Comparison of ENCODE assay signal across 9 mouse cellular contexts in the genomic region with DNA sequence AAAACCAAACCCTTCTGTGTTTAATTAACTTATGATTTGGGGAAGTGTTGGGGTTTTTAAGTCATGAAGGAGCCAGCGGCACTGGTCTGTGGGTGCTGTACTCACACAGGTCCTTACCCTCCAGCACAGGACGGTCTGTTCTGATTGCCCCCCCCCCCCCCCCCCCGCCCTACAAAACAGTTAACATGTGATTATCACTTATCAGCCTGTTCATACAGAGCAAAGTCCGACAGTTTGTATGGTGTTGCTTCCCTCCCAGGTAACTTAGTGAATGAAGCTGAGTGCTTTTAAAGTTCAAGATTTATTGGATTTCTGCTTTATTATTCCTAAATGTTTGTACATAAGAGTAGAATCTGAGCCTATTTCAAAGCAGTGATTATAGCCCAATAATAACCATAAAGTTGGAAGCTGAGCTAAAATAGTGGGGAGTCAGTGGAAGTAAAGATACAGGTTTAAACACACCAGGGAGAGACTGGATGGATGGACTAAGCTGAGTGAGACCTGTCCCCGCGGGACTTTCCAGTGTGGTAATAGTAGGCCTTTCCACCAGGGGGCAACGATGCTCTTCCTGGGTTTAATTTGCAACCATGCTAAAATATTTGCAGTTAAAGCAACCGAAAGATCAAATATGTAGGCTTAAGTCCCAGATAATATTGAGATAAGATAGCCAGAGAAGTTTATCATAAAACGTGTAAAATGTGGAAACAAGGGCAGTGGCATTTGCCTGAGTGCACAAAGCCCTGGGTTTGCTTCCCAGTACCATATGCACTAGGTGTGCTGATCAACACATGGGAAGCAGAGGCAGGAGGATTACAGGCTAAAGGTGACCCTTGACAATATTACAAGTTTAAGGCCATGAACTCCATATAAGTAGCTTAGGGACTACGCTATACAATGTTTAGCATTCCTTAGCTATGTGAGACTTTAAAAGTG. TPM values are rescaled to one million over a fixed set of nuclear protein-coding genes. Genes with fewer than 3 reads are reported as not detected.
DNase-seq lines count a peak whose midpoint lies in the region; ATAC-seq lines count a peak whose summit lies in the region.
"Had no signal": no experiment of that assay in that cellular context is flagged by ENCODE, and none has a peak within 500 bp of the region (broad histone marks: within the 10 kb centered on the region; RNA-seq: fewer than 3 reads in every experiment).

No protein-coding gene starts in this region.

- no peaks in the 10 kb centered on the region for H3K27me3 ChIP-seq in embryonic facial prominence, embryonic 11.5 days (ENCODE audit: control insufficient read depth, insufficient read depth, low read length)
- no peaks in the 10 kb centered on the region for H3K27me3 ChIP-seq in hindbrain, embryonic 16.5 days (replicated peaks; ENCODE audit: control insufficient read depth, insufficient read depth, low read length)
- H3K27me3 ChIP-seq: limb, embryonic 12.5 days had no signal

- H3K9ac ChIP-seq in embryonic facial prominence, embryonic 11.5 days (replicated peaks; ENCODE audit: low read length), result no peak overlapping the region
- H3K9ac ChIP-seq in hindbrain, embryonic 16.5 days (ENCODE audit: low read depth, low read length), result no peak overlapping the region
- H3K9ac ChIP-seq: limb, embryonic 12.5 days had no signal

- H3K9me3 ChIP-seq in embryonic facial prominence, embryonic 11.5 days (replicated peaks; ENCODE audit: control insufficient read depth, low read length), result no peaks in the 10 kb centered on the region
- H3K9me3 ChIP-seq in hindbrain, embryonic 16.5 days (ENCODE audit: control insufficient read depth, low read length), result no peaks in the 10 kb centered on the region
- H3K9me3 ChIP-seq: limb, embryonic 12.5 days had no signal

- ATAC-seq in embryonic facial prominence, embryonic 11.5 days (replicated peaks; ENCODE audit: insufficient number of reproducible peaks, low FRiP score, low TSS enrichment, low read depth), result no peak
- peak; percentile 88 for ATAC-seq in megakaryocyte, adult 5-6 weeks (ENCODE audit: poor library complexity, severe bottlenecking)
- no peak for ATAC-seq in hindbrain, embryonic 16.5 days

- 65% methylated on average over 10 of the region's 10 CpGs for WGBS in embryonic facial prominence, embryonic 11.5 days
- WGBS in hindbrain, embryonic 16.5 days, result 60% methylated on average over 9 of the region's 10 CpGs

- H3K27ac ChIP-seq in embryonic facial prominence, embryonic 11.5 days (replicated peaks; ENCODE audit: low read depth, low read length), result no peak overlapping the region
- H3K27ac ChIP-seq in hindbrain, embryonic 16.5 days (ENCODE audit: low read depth, low read length), result no peak overlapping the region
- H3K27ac ChIP-seq: limb, embryonic 12.5 days had no signal

- H3K36me3 ChIP-seq in embryonic facial prominence, embryonic 11.5 days (replicated peaks; ENCODE audit: control insufficient read depth, insufficient read depth, low read depth, low read length), result peaks cover 6% of the 10 kb centered on the region
- H3K36me3 ChIP-seq in hindbrain, embryonic 16.5 days (ENCODE audit: control insufficient read depth, insufficient read depth, low read length), result peaks cover 10% of the 10 kb centered on the region

- no peak overlapping the region for H3K4me3 ChIP-seq in embryonic facial prominence, embryonic 11.5 days (ENCODE audit: low read depth, low read length)
- H3K4me3 ChIP-seq in hindbrain, embryonic 16.5 days (ENCODE audit: low read length), result no peak overlapping the region
- H3K4me3 ChIP-seq: limb, embryonic 12.5 days had no signal

- no peaks in the 10 kb centered on the region for H3K4me1 ChIP-seq in embryonic facial prominence, embryonic 11.5 days (ENCODE audit: control insufficient read depth, insufficient read depth, low read length)
- no peaks in the 10 kb centered on the region for H3K4me1 ChIP-seq in hindbrain, embryonic 16.5 days (ENCODE audit: control insufficient read depth, insufficient read depth, low read depth, low read length)
- H3K4me1 ChIP-seq: limb, embryonic 12.5 days had no signal

- no peak overlapping the region for H3K4me2 ChIP-seq in embryonic facial prominence, embryonic 11.5 days (ENCODE audit: low read depth, low read length)
- no peak overlapping the region for H3K4me2 ChIP-seq in hindbrain, embryonic 16.5 days (ENCODE audit: low read length)
- H3K4me2 ChIP-seq: limb, embryonic 12.5 days had no signal

- peak; percentile 78 for DNase-seq in heart, adult 11 months
- no peak for DNase-seq in heart, adult 8-10 months (ENCODE audit: low spot score)
- peak; percentile 34 for DNase-seq in urinary bladder, postnatal 25 days (ENCODE audit: low spot score)
- no peak for DNase-seq in urinary bladder, postnatal 10 days (ENCODE audit: low spot score)
- DNase-seq in embryonic facial prominence, embryonic 11.5 days (ENCODE audit: low spot score), result peak; percentile 74
- DNase-seq in testis, postnatal 14 days (ENCODE audit: low spot score), result no peak

RNA-seq across cellular contexts. Expression of a gene that starts 11.1 kb away (rescaled TPM):
- total RNA-seq in heart, adult 8-10 months (2022), result 10 to 100 TPM; 44.4 to 56.4 (median 47.0) TPM
- 185 and 191 TPM in 2 replicates for polyA plus RNA-seq in embryonic facial prominence, embryonic 11.5 days (2014; fragmentation: Nextera tagmentation; extraction: Ambion mirVana)
- 135 and 148 TPM in 2 replicates for total RNA-seq in megakaryocyte, adult 5-6 weeks (2015)
- 71.6 and 93.9 TPM in 2 replicates for total RNA-seq in megakaryocyte, adult 5-6 weeks (2017)
- 182 and 203 TPM in 2 replicates for polyA plus RNA-seq in hindbrain, embryonic 16.5 days (2015; fragmentation: Nextera tagmentation; extraction: Ambion mirVana)

RNA-seq across cellular contexts. Expression of a gene that starts 11.2 kb away (rescaled TPM):
- total RNA-seq in heart, adult 8-10 months (2022), result 1 to 10 TPM; 2.0 to 4.1 (median 3.5) TPM
- polyA plus RNA-seq in embryonic facial prominence, embryonic 11.5 days (2014; fragmentation: Nextera tagmentation; extraction: Ambion mirVana), result 39.9 and 49.1 TPM in 2 replicates
- total RNA-seq in megakaryocyte, adult 5-6 weeks (2015), result 21.6 and 25.4 TPM in 2 replicates
- 27.7 and 32.1 TPM in 2 replicates for total RNA-seq in megakaryocyte, adult 5-6 weeks (2017)
- 34.2 and 35.3 TPM in 2 replicates for polyA plus RNA-seq in hindbrain, embryonic 16.5 days (2015; fragmentation: Nextera tagmentation; extraction: Ambion mirVana)

Comparison
In these comparisons a context has a peak if more than half of its experiments do, and no peak if none do; other contexts are left out.
1. DNase-seq: peak in heart, adult 11 months (single experiment), urinary bladder, postnatal 25 days (single experiment) and embryonic facial prominence, embryonic 11.5 days (single experiment); none in heart, adult 8-10 months (single experiment), urinary bladder, postnatal 10 days (single experiment) and testis, postnatal 14 days (single experiment).
2. RNA of a gene that starts 11.2 kb away (total RNA-seq): 21.6 to 32.1 TPM in megakaryocyte, adult 5-6 weeks; 2.0 to 4.1 TPM in heart, adult 8-10 months; every median in the first group is over 4 times any median in the second.